Mouse (Mus musculus) brown adipose tissue, adult 24 weeks (tissue): ENCODE data around the gene 4930444G20Rik. TPM values are rescaled to one million over a fixed set of nuclear protein-coding genes. Genes with fewer than 3 reads are reported as not detected.

Source experiments
- polyA plus RNA-seq: library from polyadenylated mRNA; stranded (reverse); fragments of >200 nt; gene quantifications from 2 replicates; pipeline ENCODE4 v1.2.4, GENCODE M21; 2012; ENCODE audit not compliant: missing spikeins, insufficient read depth, insufficient read length

The 4930444G20Rik gene
- polyA plus RNA-seq, 1 experiment = not detected

Other genes with a start within 250 kb of the 4930444G20Rik start
- 27.6 and 37.6 TPM in 2 replicates for gene Sgk1, start 185.9 kb downstream of the 4930444G20Rik start, polyA plus RNA-seq
- gene E030030I06Rik, start 81.2 kb upstream of the 4930444G20Rik start, polyA plus RNA-seq = 3.6 and 4.8 TPM in 2 replicates
- gene Raet1e, start 90.5 kb upstream of the 4930444G20Rik start, polyA plus RNA-seq = not detected in 2 replicates
- 0.95 TPM in 1 of 2 replicates, not detected in the other for gene H60b, start 90.5 kb upstream of the 4930444G20Rik start, polyA plus RNA-seq